Mouse (Mus musculus): Measurements from ENCODE around the gene Pidd1. TPM values are rescaled to one million over a fixed set of nuclear protein-coding genes. Genes with fewer than 3 reads are reported as not detected.
A peak's percentile ranks its signal among the peaks of the same experiment; 100 is the strongest.

The Pidd1 gene
- total RNA-seq, 2 experiments from 2014 or later, result 1.1 to 1.4 TPM

- peak; percentile 80 to 87 for DNase-seq (ENCODE audit: low spot score in 2 of 2)
These were observed 6.4 kb downstream of the Pidd1 start, which contains the start of gene Slc25a22 for GRCm38 (mm10) chr7:141437178-141438120. TSS of gene Slc25a22 (minus strand) at chr7:141437892.

- no peak for DNase-seq (ENCODE audit: low spot score in 2 of 2)
These were observed 7.3 kb downstream of the Pidd1 start for GRCm38 (mm10) chr7:141436523-141436892.

GRCm38 (mm10) chr7:141435856-141436522 is 7.8 kb downstream of the Pidd1 start:
- peak in 1 of 2 experiments; percentile 3 for DNase-seq (ENCODE audit: low spot score in 2 of 2)

GRCm38 (mm10) chr7:141435129-141435855 is 8.5 kb downstream of the Pidd1 start:
- DNase-seq (ENCODE audit: low spot score in 2 of 2), result peak; percentile 63 to 70

GRCm38 (mm10) chr7:141434464-141434863 is 9.4 kb downstream of the Pidd1 start:
- DNase-seq (ENCODE audit: low spot score in 2 of 2), result peak; percentile 66 to 76

- no peak for DNase-seq (ENCODE audit: low spot score in 2 of 2)
These were observed 10.1 kb downstream of the Pidd1 start for GRCm38 (mm10) chr7:141433517-141434400.

- no peak for DNase-seq (ENCODE audit: low spot score in 2 of 2)
These were observed 10.9 kb downstream of the Pidd1 start for GRCm38 (mm10) chr7:141432741-141433516.

- DNase-seq (ENCODE audit: low spot score in 2 of 2), result no peak
These were observed 11.6 kb downstream of the Pidd1 start for GRCm38 (mm10) chr7:141432186-141432611.

- no peak for DNase-seq (ENCODE audit: low spot score in 2 of 2)
These were observed 12.2 kb downstream of the Pidd1 start for GRCm38 (mm10) chr7:141431434-141432185.

- no peak for DNase-seq (ENCODE audit: low spot score in 2 of 2)
These were observed 13.1 kb downstream of the Pidd1 start for GRCm38 (mm10) chr7:141430585-141431240.

- DNase-seq (ENCODE audit: low spot score in 2 of 2), result no peak
These were observed 13.8 kb downstream of the Pidd1 start for GRCm38 (mm10) chr7:141429840-141430584.

- DNase-seq (ENCODE audit: low spot score in 2 of 2), result peak; percentile 92 to 94
These were observed 14.5 kb downstream of the Pidd1 start, which contains the start of gene Cend1 for GRCm38 (mm10) chr7:141429310-141429709. TSS of gene Cend1 (minus strand) at chr7:141429491.

GRCm38 (mm10) chr7:141428701-141429100 is 15.1 kb downstream of the Pidd1 start:
- no peak for DNase-seq (ENCODE audit: low spot score in 2 of 2)

GRCm38 (mm10) chr7:141426948-141427730 is 16.7 kb downstream of the Pidd1 start:
- no peak for DNase-seq (ENCODE audit: low spot score in 2 of 2)

GRCm38 (mm10) chr7:141423811-141424210 is 20.0 kb downstream of the Pidd1 start:
- DNase-seq (ENCODE audit: low spot score in 2 of 2), result no peak

- no peak for DNase-seq (ENCODE audit: low spot score in 2 of 2)
These were observed 23.7 kb downstream of the Pidd1 start for GRCm38 (mm10) chr7:141420030-141420702.

All from left cerebral cortex, adult 18-20 months (tissue).